Mouse (Mus musculus): ENCODE data around the gene Abcc10. TPM values are rescaled to one million over a fixed set of nuclear protein-coding genes. Genes with fewer than 3 reads are reported as not detected.

The Abcc10 gene
- polyA plus RNA-seq, 1 experiment = 4.0 TPM

GRCm38 (mm10) chr17:46255147-46255546, 73.0 kb downstream of the Abcc10 start:
- H3K27me3 ChIP-seq (ENCODE audit: control insufficient read depth, insufficient read depth, insufficient read length) = no peaks in the 10 kb centered on the region
- TF ChIP-seq CTCF (IDR thresholded peaks at IDR 0.05; ENCODE audit: control insufficient read depth, insufficient read depth, insufficient read length) = no peak
- TF ChIP-seq USF1 (IDR thresholded peaks at IDR 0.05; ENCODE audit: low read depth) = no peak
- no peak for TF ChIP-seq CEBPB (IDR thresholded peaks at IDR 0.05; ENCODE audit: low read depth)
- TF ChIP-seq FOSL1 (IDR thresholded peaks at IDR 0.05; ENCODE audit: insufficient read depth, low read length, poor library complexity, severe bottlenecking) = no peak
- no peak for TF ChIP-seq MAX (IDR thresholded peaks at IDR 0.05)
- TF ChIP-seq MYOD1 (IDR thresholded peaks at IDR 0.05; ENCODE audit: control insufficient read depth, insufficient read length, low read depth) = no peak
- TF ChIP-seq MYOG (IDR thresholded peaks at IDR 0.05; ENCODE audit: control insufficient read depth, extremely low read depth, insufficient read length) = no peak
- no peak overlapping the region for H3K4me3 ChIP-seq (ENCODE audit: insufficient read depth, poor library complexity, severe bottlenecking)

GRCm38 (mm10) chr17:46254106-46254505, 74.0 kb downstream of the Abcc10 start:
- Histone ChIP-seq H3K27me3 (ENCODE audit: control insufficient read depth, insufficient read depth, insufficient read length) (no peaks in the 10 kb centered on the region), H3K36me3 (ENCODE audit: control insufficient read depth, insufficient read depth) (peaks cover 61% of the 10 kb centered on the region), H3K79me3 (ENCODE audit: low read depth) (peaks cover 2% of the 10 kb centered on the region), H3ac (ENCODE audit: control insufficient read depth, insufficient read length, low read depth) (peak overlapping the region; percentile 76), H3K4me3 (ENCODE audit: insufficient read depth, poor library complexity, severe bottlenecking) (peak overlapping the region; percentile 32), H3K79me2 (ENCODE audit: control insufficient read depth, insufficient read depth) (peaks cover 13% of the 10 kb centered on the region)
- TF ChIP-seq USF1 (IDR thresholded peaks at IDR 0.05; ENCODE audit: low read depth) (no peak), MYOG (IDR thresholded peaks at IDR 0.05; ENCODE audit: control insufficient read depth, extremely low read depth, insufficient read length) (no peak)

More at GRCm38 (mm10) chr17:46255147-46255546, 73.0 kb downstream of the Abcc10 start:
- Histone ChIP-seq H3ac (ENCODE audit: control insufficient read depth, insufficient read length, low read depth) (no peak overlapping the region), H3K79me3 (ENCODE audit: low read depth) (no peaks in the 10 kb centered on the region), H3K36me3 (ENCODE audit: control insufficient read depth, insufficient read depth) (peaks cover 61% of the 10 kb centered on the region), H3K79me2 (ENCODE audit: control insufficient read depth, insufficient read depth) (peaks cover 2% of the 10 kb centered on the region)

- peaks cover 8% of the 10 kb centered on the region for H3K79me3 ChIP-seq (ENCODE audit: low read depth)
- H3K79me2 ChIP-seq (ENCODE audit: control insufficient read depth, insufficient read depth) = peaks cover 18% of the 10 kb centered on the region
- TF ChIP-seq MAX (IDR thresholded peaks at IDR 0.05) = peak; percentile 95
- no peak for TF ChIP-seq USF1 (IDR thresholded peaks at IDR 0.05; ENCODE audit: low read depth)
- no peak for TF ChIP-seq FOSL1 (IDR thresholded peaks at IDR 0.05; ENCODE audit: insufficient read depth, low read length, poor library complexity, severe bottlenecking)
- TF ChIP-seq MYOG (IDR thresholded peaks at IDR 0.05; ENCODE audit: control insufficient read depth, extremely low read depth, insufficient read length) = no peak
- no peak for TF ChIP-seq CTCF (IDR thresholded peaks at IDR 0.05; ENCODE audit: control insufficient read depth, insufficient read depth, insufficient read length)
- peak; percentile 19 for TF ChIP-seq MYOD1 (IDR thresholded peaks at IDR 0.05; ENCODE audit: control insufficient read depth, insufficient read length, low read depth)
- TF ChIP-seq CEBPB (IDR thresholded peaks at IDR 0.05; ENCODE audit: low read depth) = peak; percentile 64
- H3K4me3 ChIP-seq (ENCODE audit: insufficient read depth, poor library complexity, severe bottlenecking) = peak within 1 kb of the TSS; percentile 32
- H3K36me3 ChIP-seq (ENCODE audit: control insufficient read depth, insufficient read depth) = peaks cover 59% of the 10 kb centered on the region
- peak within 1 kb of the TSS; percentile 76 for H3ac ChIP-seq (ENCODE audit: control insufficient read depth, insufficient read length, low read depth)
- H3K27me3 ChIP-seq (ENCODE audit: control insufficient read depth, insufficient read depth, insufficient read length) = no peaks in the 10 kb centered on the region
Measured at GRCm38 (mm10) chr17:46253452-46254084, 74.6 kb downstream of the Abcc10 start, which contains the start of gene Lrrc73. Lrrc73 (plus strand) TSS chr17:46253531.

Other genes starting within 250 kb of the Abcc10 start
- gene Mrps18a, start 217.4 kb downstream of the Abcc10 start, polyA plus RNA-seq (2012; fragmentation: generic; extraction: Trizol) = 136 TPM
- gene Rsph9, start 184.1 kb downstream of the Abcc10 start, polyA plus RNA-seq (2012; fragmentation: generic; extraction: Trizol) = 2.5 TPM
- 29.6 TPM for gene Mad2l1bp, start 174.8 kb downstream of the Abcc10 start, polyA plus RNA-seq (2012; fragmentation: generic; extraction: Trizol)
- 14.4 TPM for gene Gtpbp2, start 167.3 kb downstream of the Abcc10 start, polyA plus RNA-seq (2012; fragmentation: generic; extraction: Trizol)
- 14.4 TPM for gene Polh, start 125.7 kb downstream of the Abcc10 start, polyA plus RNA-seq (2012; fragmentation: generic; extraction: Trizol)
- gene Xpo5, start 125.6 kb downstream of the Abcc10 start, polyA plus RNA-seq (2012; fragmentation: generic; extraction: Trizol) = 46.1 TPM
- gene Polr1c, start 80.3 kb downstream of the Abcc10 start, polyA plus RNA-seq (2012; fragmentation: generic; extraction: Trizol) = 125 TPM
- 78.3 TPM for gene Yipf3, start 80.3 kb downstream of the Abcc10 start, polyA plus RNA-seq (2012; fragmentation: generic; extraction: Trizol)
- 5.3 TPM for gene Lrrc73, start 74.8 kb downstream of the Abcc10 start, polyA plus RNA-seq (2012; fragmentation: generic; extraction: Trizol)
- 79.3 TPM for gene Tjap1, start 45.3 kb downstream of the Abcc10 start, polyA plus RNA-seq (2012; fragmentation: generic; extraction: Trizol)
- gene Dlk2, start 30.9 kb downstream of the Abcc10 start, polyA plus RNA-seq (2012; fragmentation: generic; extraction: Trizol) = 14.7 TPM
- 3.4 TPM for gene Zfp318, start 55.4 kb upstream of the Abcc10 start, polyA plus RNA-seq (2012; fragmentation: generic; extraction: Trizol)
- not detected for gene Crip3, start 100.6 kb upstream of the Abcc10 start, polyA plus RNA-seq (2012; fragmentation: generic; extraction: Trizol)
- not detected for gene Slc22a7, start 110.1 kb upstream of the Abcc10 start, polyA plus RNA-seq (2012; fragmentation: generic; extraction: Trizol)
- 0.01 TPM for gene Ttbk1, start 159.3 kb upstream of the Abcc10 start, polyA plus RNA-seq (2012; fragmentation: generic; extraction: Trizol)
- 68.0 TPM for gene Dnph1, start 168.4 kb upstream of the Abcc10 start, polyA plus RNA-seq (2012; fragmentation: generic; extraction: Trizol)
- 0.60 TPM for gene Cul9, start 218.0 kb upstream of the Abcc10 start, polyA plus RNA-seq (2012; fragmentation: generic; extraction: Trizol)
- 101 TPM for gene Srf, start 227.8 kb upstream of the Abcc10 start, polyA plus RNA-seq (2012; fragmentation: generic; extraction: Trizol)

All from C2C12 (cell line).